Mouse (Mus musculus): ENCODE measurements at regions not wholly inside any gene's neighbourhood (a gene's known extent, or its start where the extent isn't known, plus 50 kb on each side); places are given as distances from the start of the nearest gene placed in this dataset.

- TF ChIP-seq CTCF (IDR thresholded peaks at IDR 0.05; ENCODE audit: low read depth) (no peak), EP300 (IDR thresholded peaks at IDR 0.05; ENCODE audit: low read depth) (no peak)
Measured at GRCm38 (mm10) chr4:58695281-58695680, 92.2 kb downstream of the Olfr267 start.
